Mouse (Mus musculus) layer of hippocampus, adult 18-20 months (tissue): Measurements from ENCODE around the gene Rnf38. TPM values are rescaled to one million over a fixed set of nuclear protein-coding genes. Genes with fewer than 3 reads are reported as not detected.

Experiments used
- DNase-seq, 2 experiments: peaks; one replicate each; pipeline ENCODE4 v3.0.0; 2022; ENCODE audit warnings: low spot score in 2 of 2
- long read RNA-seq: library from polyadenylated mRNA; stranded (forward); transcript quantifications from one replicate; pipeline ENCODE4 v2.0.0, GENCODE M21; 2021
- total RNA-seq, 2 experiments: library from RNA; stranded (reverse); gene quantifications; 2 replicates each; pipeline ENCODE4 v1.2.3; 2021

Gene Rnf38
- 10 to 100 TPM; 47.1 to 49.8 TPM for total RNA-seq
- long read RNA-seq, full-length matches to known transcripts, result 1 of 12 reads
- long read RNA-seq, partial matches to known transcripts, result 2 of 12 reads
- long read RNA-seq, other reads (novel, unspliced or antisense), result 9 of 12 reads

DNA sequence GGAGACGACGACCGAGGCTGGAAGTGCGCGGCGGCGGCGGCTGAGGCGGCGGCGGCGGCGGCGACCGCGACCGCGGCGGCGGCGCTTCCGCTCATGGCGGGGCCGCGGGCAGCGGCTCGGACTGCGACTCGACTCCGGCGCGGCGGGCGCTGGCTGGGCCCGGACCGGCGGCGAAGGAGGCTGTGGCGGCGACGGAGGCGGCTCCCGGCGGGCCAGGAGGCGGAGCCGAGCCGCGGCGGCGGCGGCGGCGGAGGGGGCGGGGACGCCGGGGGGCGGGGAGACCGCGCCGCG lies at the start of gene Rnf38:
Rnf38 (minus strand) TSS at position 77 of the 291 bp plus-strand sequence.
- no peak for DNase-seq

DNA sequence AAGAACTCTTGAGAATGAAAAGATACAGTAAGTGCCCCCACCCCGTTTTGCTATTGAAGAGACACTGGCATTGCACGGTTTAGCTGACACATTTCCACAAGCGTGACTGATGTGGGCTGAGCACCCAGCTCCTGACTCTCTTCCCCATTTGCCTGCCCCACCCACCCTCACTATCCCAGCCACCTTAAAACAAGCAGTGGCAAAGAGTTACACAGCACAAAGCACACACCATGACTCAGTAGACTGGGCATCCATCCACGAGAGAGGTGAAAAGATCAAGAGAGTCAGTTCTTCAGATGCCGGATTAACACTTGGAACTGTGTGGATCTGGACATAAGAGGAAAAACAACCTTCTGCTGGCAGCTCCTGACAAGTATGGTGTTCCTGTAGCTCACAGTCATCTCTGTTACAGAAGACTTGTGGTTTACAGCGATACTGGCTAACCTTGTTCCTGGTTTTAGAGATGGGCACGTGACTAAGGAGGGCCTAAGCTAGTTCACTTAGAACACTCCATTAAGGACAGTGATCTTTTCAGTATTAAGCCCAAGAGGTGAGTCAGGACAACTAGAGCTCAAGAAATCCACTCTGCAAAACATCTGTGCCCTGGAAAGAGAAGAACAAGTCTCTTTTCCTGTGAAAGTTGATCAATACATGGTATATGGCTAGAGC lies 48.1 kb upstream of the Rnf38 start:
- DNase-seq, result no peak

DNA sequence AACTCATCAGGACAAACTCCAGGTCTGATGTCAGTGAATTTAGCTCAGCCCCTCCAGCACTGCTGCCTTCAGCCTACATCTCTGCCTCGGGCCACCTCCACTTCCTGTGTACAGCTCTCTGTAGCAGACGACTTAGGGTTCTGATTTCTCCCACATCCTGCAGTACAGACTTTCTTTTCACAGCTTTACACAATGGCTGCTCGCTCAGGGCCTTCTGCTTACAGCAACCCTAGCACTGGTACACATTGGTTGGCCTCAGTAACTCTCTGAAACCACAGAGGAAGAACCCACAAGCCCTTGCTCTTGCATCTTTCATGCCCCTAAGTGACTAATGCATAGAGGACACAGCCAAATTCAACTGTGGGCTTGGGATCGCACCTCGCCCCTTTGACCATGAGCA lies 37.5 kb upstream of the Rnf38 start:
- DNase-seq, result no peak

DNA sequence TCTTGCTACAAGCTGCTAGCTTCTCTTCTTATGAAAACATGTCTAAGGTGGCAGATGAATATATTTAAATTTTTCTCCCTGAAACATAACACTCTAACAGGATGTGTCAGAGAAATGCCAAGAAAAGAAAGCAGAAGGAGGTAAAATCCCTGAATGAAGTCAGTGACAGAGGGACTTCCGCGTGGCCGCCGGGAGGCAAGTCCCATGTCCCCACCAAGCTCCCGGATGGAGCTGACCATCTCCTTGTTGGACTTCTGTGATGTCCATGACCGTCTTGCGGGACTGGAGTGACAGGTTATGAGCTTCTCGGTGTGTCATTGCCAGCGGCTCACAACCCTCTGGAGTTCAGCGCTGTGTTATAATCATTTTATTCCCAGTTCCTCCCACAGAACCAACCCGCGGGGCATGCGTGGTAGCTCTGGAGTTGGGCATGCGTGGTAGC lies 35.8 kb upstream of the Rnf38 start:
- no peak for DNase-seq

DNA sequence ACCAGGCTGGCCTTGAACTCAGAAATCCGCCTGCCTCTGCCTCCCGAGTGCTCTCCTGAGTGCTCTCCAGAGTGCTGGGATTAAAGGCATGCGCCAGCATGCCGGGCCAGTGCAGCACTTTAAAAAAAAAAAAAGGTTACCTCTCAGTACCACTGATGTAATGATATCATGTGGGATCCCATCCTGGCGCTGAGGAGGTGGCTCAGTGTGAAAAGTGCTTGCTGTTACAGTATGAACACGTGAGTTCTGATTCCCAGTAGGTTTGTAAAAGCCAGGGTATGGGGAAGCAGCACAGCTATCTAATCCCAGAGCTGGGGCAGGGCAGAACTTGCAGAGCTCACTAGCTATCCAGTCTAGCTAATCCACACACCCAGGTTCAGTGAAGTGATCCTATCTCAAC lies 33.8 kb upstream of the Rnf38 start:
- DNase-seq, result no peak

DNA sequence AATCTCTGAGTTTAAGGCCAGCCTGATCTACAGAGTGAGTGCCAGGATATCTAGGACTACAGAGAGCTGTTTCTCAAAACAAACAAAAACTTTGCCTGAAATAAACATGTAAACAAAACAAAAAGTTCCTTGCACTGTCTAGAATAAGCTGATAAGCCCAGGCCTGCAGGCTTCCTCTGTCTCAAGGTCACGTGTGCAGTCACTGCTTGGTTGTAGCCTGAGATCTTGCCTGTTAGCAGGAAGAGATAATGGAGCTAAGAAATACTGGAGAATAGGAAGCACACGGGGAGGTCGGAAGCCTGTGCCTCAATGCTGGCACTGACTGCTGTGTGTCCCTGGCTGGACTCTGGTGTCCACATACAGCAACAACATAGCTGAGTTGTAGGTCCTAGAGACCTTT lies 31.9 kb upstream of the Rnf38 start:
- DNase-seq, result no peak

DNA sequence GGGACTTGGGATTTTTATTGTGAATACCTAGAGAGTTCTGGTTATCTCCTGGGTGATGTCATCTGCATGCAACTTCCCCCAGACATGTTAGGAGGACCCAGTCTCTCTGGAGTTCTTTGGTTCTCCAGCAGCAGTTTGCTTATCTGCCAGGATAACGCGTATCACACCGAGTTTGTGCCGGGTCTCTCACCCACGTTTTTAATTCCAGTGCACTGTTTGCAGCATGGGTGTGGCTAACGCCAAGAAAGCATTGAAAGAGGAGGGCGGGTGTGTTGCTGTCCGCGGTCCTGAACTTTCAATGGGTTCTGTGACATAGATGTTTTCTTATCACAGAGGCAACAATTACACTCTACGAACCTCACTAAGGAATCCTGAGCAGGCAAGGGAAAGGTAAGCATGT lies 26.7 kb upstream of the Rnf38 start:
- no peak for DNase-seq

DNA sequence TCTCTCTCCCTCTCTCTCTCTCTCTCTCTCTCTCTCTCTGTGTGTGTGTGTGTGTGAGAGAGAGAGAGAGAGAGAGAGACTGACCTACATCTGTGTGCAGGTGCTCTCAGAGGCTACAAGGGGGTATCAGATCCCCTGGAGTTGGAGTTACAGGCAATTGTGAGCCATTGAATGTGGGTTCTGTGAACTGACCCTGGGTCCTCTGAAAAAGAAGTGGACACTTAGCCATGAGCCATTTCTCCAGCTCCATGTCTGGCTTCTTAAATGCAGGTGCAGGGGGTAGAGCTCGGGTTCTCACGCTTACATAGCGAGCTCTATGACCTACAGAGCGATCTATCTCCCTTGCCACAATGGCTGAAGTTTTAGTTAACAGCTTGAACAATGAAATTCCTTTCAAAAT lies 25.5 kb upstream of the Rnf38 start:
- no peak for DNase-seq

DNA sequence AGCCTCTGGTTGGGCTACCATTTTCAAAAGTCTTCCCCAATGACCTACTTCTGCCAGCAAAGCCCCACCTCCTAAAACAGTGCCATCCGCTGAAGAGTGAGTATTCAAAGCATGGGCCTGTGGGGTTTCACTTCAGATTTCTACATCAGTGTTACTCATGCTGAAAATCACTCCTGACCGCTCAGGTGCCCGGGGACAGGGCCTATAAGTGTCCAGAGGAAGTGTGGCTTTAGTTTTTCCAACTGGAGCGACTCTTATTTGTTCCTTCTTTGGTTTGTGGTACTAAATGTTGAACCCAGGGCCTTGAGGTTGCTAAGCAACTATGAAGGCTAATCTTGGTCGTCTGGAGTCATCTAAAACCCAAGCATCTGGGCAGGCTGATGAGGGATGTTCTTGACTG lies 21.0 kb upstream of the Rnf38 start:
- DNase-seq, result no peak

DNA sequence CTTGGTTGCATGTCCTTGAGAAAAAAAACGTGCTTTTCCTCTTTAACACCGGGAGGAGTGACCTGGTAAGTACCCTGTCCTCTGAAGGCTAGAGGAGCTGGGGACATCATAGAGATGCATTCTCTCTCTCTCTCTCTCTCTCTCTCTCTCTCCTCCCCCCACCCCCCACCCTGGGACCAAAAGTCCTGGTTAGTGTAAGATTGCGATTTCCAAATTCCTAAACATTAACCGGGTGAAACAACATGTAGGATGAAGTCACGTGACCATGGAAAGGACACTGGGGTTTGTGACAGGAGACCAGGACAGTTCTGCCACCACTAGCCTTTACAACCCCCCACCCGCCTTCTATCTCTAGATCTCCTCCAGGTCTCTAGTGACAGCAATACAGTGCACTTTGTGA lies 19.6 kb upstream of the Rnf38 start:
- DNase-seq, result no peak

DNA sequence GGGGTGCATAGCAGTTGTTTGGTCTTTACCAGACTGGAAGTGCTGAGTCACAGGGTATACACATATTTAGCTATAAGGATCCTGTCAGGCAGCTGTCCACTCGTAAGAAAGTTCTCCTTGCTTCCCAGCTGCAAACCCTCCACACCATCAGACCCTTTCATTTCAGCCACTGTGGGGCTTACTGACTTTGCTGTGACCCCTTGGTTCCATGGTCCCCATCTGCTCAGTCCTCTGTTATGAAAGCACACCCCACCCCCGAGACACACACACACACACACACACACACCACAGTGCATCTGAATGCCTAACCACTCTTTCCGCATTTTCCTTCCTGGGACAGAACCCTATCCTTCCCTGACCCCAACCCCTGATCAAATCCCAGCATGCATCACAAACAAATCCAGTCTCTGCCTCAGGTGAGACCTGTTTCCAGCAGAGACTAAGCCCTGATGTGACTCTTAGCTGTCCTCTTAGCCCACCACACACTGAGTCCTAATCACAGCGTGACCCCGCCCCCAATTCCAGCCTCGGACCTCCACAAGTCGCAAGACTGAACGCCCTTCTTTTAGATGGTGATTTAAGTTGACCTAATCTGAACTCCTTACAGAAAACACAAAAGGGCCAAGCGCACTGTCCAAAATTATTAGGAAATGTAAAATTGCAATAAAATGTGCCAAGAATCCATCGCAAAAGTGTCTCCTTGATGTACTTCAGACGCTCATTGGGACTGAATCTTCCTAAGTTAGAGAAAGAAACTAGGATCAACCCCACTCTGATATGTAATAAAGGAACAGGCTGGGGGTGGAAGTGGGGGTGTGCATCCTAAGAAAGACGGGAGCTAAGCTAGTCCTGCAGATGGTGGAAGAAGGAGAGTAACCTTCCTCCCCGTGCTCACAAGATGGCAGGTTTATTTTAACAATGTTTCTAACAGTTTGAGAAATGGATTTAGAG lies 18.7 kb upstream of the Rnf38 start:
- DNase-seq, result peak in 1 of 2 experiments; percentile 23

DNA sequence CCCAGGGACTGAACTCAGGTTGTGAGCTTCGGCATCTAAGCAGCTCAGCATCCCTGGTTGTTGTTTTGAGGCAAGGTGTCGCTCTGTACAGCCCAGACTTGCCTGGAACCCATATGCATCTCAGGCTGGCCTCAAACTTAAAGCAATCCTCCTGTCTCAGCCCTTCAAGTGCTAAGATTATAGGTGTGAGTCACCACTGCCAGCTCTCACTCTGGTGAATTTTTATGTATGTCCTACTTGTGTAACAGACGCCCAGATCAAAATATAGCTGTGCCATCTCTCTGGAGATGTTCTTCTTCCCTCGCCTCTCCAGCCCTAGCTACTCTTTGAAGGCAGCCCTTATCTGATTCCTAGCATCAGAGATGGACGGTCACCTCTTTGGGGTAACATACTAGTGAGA lies 17.9 kb upstream of the Rnf38 start:
- DNase-seq, result no peak

DNA sequence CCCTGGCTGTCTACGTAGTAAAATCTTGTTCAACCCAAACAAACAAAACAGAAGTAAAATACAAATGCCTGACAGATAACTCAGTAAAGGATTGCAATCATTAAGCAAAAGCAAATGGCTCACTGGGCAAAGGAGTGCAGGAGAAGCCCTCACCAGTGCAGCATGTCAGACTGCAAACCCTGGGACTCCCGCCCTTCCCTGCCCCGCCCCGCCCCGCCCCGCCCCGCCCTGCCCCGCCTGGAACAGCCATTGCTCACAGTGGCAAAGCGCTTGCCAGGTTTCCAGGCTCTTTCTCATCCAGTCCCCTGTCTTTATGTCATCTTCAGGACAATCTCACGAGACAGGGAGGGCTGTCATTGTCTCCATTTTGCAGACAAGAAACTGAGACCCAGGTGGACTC lies 16.1 kb upstream of the Rnf38 start:
- DNase-seq, result no peak

DNA sequence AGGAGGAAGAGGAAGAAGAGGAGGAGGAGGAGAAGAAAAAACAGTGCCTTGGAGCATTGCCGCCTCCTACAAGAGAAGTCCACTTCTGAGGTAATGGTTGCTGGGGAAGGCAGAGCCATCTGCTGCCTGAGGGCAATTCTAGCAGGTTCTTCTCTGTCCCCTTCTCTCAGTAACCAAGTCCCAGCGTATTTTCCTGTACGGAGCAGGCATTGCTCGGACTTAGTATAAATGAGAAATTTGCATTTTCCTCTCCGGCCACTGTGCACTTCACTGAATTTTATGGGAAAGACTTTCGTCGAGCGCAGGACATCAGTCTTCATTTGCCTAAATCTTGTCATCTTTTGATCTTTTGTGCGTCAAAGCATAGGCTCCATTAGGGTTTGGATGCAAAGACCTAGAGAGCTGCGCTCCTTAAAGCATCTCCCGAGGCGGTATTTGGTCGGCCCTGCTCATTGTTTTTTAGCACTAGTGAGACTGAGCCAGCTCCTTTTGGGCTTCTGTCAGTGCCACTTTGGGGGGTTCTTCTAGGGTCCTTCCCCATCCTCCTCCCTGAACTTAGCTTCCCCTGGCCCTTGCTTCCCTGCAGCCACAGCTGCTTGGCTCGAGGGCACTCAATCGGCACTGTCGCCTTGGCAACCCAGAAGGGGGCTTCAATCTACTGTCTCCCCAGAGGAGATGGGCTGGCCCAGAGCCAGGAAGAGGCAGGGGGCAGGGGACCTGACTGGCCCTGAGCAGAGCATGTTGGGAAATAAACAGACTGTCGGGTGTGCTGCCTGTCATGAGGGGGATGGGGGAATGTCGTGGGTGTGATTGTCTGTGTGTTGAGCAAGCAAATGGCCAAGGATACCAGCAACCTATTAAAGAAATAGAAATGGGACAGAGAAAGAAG lies 13.7 kb upstream of the Rnf38 start:
- DNase-seq, result no peak

DNA sequence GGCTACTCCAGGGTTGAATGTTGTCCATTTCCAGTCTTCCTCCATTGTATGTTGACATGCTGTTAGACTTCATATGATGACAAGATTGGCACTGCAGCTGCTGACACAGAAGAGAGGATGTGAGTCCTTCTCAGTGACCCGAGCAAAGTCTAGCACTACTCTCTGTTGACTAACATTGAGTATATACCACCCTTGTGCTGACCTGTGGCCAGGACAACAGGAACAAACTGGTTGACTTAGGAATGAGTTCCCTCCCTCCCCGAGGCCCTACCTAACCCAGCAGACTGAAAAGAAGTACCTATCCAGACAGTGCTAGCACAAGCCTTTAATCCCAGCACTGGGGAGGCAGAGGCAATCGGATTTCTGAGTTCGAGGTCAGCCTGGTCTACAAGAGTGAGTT lies 12.7 kb upstream of the Rnf38 start:
- no peak for DNase-seq

DNA sequence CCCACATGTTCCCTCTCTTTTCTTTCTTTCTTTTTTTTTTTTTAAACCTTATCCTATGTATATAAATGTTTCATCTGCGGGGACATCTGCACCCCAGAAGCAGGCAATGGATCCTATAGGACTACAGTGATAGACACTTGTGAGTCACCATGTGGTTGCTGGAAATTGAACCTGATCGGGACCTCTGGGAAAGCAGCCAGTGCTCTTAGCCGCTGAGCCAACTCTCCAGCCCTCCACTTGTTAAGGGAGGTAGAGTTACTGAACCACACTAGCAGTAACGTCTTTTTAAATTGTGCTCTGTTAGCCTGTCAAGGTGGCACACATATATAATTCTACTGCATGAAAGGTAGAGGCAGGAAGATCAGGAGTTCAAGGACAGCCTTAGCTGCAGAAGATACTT lies 8.0 kb upstream of the Rnf38 start:
- no peak for DNase-seq

DNA sequence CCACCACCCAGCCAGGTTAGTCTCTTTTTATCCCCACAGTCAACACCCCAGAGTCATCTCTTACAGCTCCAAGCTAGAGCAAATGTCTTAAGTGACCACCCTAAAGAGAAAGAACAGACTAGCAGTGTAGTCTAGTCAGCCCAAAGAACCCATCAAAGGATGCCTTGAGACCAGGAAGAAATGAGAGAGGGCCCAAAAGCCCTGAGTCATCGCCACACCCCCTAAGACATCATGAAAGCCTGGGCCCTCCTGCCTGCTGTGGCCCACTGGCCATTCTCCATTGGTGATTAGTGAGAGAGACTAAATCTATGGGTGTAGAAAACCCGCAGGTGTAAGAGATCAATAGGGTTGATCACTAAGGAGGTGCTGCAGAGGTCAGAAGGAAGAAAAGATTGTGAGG lies 2.4 kb upstream of the Rnf38 start:
- DNase-seq, result no peak

DNA sequence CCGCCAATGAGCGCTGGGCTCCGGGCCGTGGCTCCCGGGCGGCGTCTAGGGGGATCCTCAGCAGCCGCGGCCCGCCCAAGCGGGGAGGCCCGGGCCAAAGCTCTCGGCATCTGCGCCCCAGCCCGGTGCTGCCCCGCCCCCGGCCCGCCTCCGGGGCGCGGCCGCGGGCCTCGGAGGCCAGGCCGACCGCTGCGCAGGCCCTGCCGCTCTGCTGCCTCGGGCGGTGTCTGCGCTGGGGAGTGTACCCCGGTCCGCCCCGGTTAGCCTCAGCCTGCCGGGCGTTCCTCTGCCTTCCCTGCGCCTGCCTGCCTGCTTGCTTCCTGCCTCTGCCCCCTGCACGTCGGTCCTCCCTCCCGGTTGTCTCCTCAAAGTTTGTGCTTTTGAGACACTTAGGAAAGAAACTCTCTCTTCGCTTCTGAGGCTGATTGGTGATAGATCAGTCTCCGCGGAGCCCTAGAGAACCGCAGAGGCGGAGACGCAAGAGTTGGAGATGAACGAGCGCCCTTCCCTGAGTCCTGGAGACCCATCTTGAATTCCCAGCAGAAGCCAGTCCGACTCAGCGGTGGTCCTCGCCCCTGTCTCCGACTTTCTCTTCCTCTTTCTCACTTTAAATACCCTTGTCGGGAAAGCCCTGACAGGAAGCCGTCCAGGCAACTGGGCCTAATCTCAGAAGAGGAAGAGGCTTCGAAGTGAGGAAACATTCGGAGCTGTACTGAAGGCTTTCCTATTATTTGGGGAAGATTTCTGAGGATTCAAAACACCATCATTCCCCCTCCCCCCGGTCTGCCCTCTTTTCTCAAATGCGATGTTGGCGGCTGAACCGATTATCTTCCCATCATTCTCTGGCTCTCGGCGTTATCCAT lies 646 bp upstream of the Rnf38 start:
- peak; percentile 87 to 91 for DNase-seq

DNA sequence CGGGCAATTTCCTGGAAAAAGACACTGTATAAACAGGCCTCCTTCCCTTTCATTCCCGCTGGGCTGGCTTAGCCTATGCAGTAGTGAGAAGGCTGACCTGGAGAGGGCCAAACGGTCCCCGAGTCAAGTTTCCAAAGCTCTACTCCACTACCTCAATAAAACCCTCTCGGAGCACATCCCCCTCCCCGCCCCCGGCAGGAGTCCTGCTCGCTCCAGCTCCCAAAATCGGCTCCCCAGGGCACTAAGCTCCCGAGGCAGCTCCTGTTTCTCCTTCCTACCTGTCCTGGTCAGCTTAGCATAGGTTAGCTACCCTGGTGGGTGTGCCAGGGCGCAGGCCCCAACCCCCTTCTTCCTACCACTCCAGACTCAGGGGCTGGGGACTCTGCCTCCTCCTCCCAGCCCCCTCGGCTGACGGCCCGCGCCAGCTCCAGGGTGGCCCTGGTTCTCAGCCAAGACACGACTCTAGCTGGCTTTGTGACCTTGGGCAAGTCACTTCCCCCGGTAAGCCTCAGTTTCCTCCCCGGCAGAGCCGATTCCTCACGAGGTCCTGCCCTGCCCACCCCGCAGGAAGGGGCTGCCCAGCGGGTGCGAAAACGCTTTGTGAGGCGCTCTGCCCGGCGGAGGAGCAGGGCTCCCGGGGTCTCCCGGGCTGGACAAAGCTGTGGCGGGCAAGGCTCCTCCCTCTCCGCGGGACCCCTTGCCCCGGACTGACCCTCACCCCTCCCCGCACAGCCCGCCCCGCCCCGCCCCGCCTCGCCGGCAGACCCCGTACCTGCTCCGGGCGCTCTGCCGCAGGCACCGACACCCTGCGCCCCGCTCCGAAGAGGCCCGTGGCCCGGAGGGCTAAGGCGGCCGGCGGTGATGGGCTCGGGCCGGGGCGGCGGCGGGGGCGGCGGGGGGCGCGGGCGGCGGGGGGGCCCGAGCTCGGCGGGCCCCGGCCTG lies 547 bp downstream of the Rnf38 start:
- DNase-seq, result peak; percentile 16 to 30
